Mouse (Mus musculus): ENCODE data around the gene Zbtb16.

DNA sequence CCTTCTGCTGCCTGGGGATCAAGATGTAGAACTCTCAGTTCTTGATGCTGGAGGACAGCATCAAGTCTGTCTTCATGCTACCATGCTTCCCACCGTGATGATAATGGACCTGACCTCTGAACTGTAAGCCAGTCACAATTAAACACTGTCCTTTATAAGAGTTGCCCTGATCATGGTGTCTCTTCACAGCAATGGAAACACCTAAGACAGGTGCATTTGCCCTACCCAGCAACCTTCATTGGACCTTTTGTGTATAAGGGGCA, 146.4 kb downstream of the Zbtb16 start:
- no peak for TF ChIP-seq CTCF (IDR thresholded peaks at IDR 0.05; ENCODE audit: low read depth, low read length)
- TF ChIP-seq GATA1 (IDR thresholded peaks at IDR 0.05; ENCODE audit: borderline replicate concordance, low read length) = no peak
